Mouse (Mus musculus): ENCODE results near the gene Cyb5rl. TPM values are rescaled to one million over a fixed set of nuclear protein-coding genes. Genes with fewer than 3 reads are reported as not detected.

Gene Cyb5rl
- 7.7 and 9.4 TPM in 2 replicates for polyA plus RNA-seq (2015; fragmentation: Nextera tagmentation; extraction: Ambion mirVana)

DNA sequence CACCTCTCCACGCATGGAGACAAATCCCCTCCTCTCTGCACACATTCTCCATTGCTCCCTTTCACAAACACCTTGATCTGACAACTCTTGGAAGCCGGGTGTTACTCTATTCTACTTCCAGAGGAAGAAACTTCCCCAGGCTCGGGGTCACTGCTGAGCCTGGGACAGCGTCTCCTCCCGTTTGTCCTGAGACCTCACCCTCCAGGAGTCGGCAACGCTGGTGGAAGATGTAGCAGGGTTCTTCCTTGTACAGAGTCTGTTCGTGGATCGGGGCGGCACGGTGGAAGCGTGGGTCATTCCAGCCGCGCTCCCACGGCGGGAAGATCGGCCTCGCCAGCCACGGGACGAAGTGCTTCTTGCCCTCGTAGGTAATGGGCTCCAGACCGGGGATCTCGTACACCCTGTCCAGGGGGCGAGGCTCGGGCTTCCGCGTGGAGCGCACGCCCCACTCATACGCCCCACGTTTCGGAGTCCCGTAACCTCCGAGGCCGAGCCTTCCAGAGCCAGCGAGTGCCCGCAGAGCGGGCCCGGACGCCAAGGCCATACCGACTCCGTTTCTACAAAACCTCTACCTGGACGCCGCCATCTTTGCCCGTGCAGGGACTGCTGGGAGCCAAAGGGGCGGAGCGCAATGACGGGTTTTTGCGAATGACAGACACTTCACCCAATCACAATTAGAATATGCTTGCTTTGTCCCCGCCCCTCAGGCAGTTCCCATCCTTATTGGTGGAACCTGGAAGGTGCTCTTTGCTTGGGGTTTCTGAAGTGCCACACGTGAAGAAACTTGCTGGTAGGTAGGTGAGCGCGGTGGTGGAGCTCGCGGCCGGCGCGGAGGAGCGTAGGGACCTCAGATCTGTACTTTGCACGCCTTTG lies at the start of gene Cyb5rl, which contains the start of gene Mrpl37:
Gene Cyb5rl (plus strand): TSS at position 737 of the 873 bp plus-strand sequence.
Gene Mrpl37 (minus strand): TSS at position 617 of the 873 bp plus-strand sequence.
- WGBS, result under 1% methylated on average over 60 of the region's 60 CpGs
- Histone ChIP-seq H3K27ac (peak within 1 kb of the TSS; percentile 52; the same call in 1 of the 2 replicates), H3K4me1 (peaks cover 18% of the 10 kb centered on the region), H3K36me3 (peaks cover 36% of the 10 kb centered on the region), H3K4me3 (peak within 1 kb of the TSS; percentile 86), H3K27me3 (no peaks in the 10 kb centered on the region), H3K9ac (peak within 1 kb of the TSS; percentile 90), H3K4me2 (peak within 1 kb of the TSS; percentile 98), H3K9me3 (no peaks in the 10 kb centered on the region)
- peak; percentile 99 for ATAC-seq (ENCODE audit: insufficient number of reproducible peaks, insufficient read depth, low FRiP score, low TSS enrichment, low read depth)

DNA sequence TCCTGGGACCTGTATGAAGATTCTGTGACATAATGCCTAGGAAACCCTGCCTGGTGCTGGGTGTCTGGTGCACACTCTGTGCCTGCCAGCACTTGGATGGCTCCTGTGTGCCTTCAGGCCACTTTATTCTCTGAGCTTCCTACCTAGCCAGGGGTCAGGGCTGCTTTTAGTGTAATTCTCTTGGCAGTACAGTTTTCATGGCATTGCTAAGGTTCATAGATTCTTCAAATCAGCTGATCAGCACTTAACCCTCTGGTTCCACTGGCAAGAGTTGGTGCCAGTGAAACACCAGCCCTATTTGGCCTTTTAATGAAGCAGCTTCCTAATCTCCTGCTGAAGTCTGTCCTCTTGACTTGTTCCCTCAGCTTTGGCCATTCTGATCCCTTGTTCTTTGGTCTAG lies 49.5 kb upstream of the Cyb5rl start:
- ATAC-seq (ENCODE audit: insufficient number of reproducible peaks, insufficient read depth, low FRiP score, low TSS enrichment, low read depth), result no peak
- Histone ChIP-seq H3K36me3 (0 out of 2 replicates have a peak, but pooled peaks cover 5% of the 10 kb centered on the region), H3K4me3 (no peak overlapping the region), H3K9ac (no peak overlapping the region), H3K4me1 (peaks cover 74% of the 10 kb centered on the region), H3K4me2 (no peak overlapping the region), H3K9me3 (no peaks in the 10 kb centered on the region), H3K27ac (no peak overlapping the region), H3K27me3 (no peaks in the 10 kb centered on the region)

DNA sequence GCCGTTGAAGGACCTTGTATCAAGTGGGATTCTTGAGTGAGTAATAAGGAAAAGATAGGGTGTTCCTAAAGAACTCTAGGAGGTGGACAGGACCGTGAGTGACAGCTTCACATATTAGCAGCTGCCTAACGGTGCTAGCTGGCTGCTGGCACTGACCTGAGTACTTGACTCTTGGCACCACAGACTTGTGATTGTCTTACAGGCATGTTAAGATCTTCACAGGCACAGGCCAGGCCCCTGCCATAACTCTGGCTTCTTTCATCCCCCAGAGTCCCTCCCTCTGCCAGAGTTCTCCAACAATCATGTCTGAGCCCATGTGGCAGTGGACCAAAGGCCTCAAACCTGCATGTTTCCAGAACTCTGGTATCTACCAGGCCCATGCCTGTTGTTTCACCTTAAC lies 48.3 kb upstream of the Cyb5rl start:
- H3K9ac ChIP-seq, result no peak overlapping the region
- no peaks in the 10 kb centered on the region for H3K27me3 ChIP-seq
- peaks cover 5% of the 10 kb centered on the region; the same call in 1 of the 2 replicates for H3K36me3 ChIP-seq
- ATAC-seq (ENCODE audit: insufficient number of reproducible peaks, insufficient read depth, low FRiP score, low TSS enrichment, low read depth), result no peak
- no peak overlapping the region for H3K4me3 ChIP-seq
- H3K9me3 ChIP-seq, result no peaks in the 10 kb centered on the region
- 73% methylated on average over 3 of the region's 3 CpGs for WGBS
- H3K4me2 ChIP-seq, result no peak overlapping the region
- H3K27ac ChIP-seq, result no peak overlapping the region; the same call in 1 of the 2 replicates
- peaks cover 66% of the 10 kb centered on the region for H3K4me1 ChIP-seq

DNA sequence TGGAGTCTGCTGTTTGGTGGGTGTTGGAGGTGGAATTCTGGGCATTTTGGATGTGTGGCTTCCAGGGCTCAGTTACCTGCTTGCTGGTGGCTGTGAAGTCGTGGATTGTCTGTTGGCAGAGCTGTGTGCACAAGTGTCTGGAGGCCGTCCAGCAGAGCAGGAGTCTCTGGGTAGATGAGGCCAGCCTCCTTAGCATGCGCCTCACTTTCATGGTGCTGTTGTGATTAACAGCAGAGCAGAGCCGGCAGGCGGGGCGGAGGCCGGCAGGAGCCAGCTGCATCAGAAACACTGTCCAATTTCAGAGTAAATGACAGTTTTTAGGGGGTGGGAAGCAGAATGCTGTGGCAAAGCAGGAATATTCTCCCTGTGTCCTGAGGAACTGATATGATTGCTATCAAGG lies 47.8 kb upstream of the Cyb5rl start:
- Histone ChIP-seq H3K27ac (no peak overlapping the region; the same call in 1 of the 2 replicates), H3K4me1 (peaks cover 61% of the 10 kb centered on the region)

DNA sequence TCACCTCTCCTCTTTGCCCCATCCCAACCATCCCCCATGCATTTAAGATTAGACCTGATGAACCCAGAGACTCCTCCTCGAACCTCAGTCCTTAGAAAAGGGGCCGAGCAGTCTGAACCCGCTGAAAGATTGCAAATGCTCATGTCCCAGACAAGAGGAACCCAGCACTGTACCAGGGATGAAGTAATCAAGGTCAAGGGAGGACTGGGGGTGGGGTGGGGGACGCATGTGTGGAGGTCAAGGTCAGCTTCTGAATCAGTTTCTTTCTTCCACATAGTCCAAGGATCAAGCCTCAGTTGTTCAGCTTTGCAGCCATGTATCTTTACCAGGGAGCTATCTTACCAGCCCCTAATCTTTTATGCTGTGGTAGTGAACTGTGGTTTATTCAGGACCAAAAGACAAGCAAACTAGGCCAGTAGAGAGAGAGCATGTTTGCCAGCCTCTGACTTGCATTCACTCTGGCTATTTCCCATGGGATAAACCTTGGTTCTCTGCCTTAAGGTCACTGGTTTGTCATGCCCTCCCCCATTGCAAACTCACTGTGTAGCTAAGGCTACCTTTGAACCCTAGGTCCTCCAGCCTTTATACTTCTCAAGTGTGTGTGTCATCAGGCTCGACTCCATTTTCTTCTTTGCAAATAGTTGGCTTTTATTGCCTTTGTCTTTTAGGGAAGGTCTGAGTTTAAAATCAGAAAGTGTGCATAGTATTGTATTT lies 46.3 kb upstream of the Cyb5rl start:
- H3K27ac ChIP-seq, result no peak overlapping the region
- peaks cover 5% of the 10 kb centered on the region; the same call in 1 of the 2 replicates for H3K36me3 ChIP-seq

More for the DNA sequence above, 47.8 kb upstream of the Cyb5rl start:
- Histone ChIP-seq H3K4me3 (no peak overlapping the region), H3K36me3 (peaks cover 5% of the 10 kb centered on the region; the same call in 1 of the 2 replicates), H3K4me2 (no peak overlapping the region), H3K27me3 (no peaks in the 10 kb centered on the region), H3K9ac (no peak overlapping the region), H3K9me3 (no peaks in the 10 kb centered on the region)
- 46% methylated on average over 7 of the region's 7 CpGs for WGBS
- no peak for ATAC-seq (ENCODE audit: insufficient number of reproducible peaks, insufficient read depth, low FRiP score, low TSS enrichment, low read depth)

DNA sequence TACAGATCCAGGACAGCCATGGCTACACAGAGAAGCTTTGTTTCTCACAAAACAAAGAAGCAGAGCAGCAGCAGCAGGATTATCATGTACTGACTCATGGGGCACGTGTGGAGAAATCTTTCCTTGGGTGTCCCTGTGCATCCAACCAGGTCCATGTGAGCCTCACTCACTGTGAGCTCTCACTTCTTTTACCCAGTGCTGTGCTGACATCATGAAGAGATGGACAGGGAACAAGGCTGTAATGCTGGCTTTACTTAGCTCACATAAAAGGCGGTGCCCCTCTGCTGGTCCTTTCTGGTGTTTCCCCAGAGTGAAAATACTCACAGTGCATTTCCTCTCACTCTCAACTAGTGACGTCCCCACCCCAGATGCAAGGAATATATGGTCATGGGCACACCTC lies 45.3 kb upstream of the Cyb5rl start:
- H3K4me3 ChIP-seq, result no peak overlapping the region
- H3K9me3 ChIP-seq, result no peaks in the 10 kb centered on the region
- peaks cover 6% of the 10 kb centered on the region for H3K36me3 ChIP-seq
- no peak overlapping the region for H3K4me2 ChIP-seq
- no peaks in the 10 kb centered on the region for H3K27me3 ChIP-seq
- peak overlapping the region; percentile 5; the same call in 1 of the 2 replicates for H3K27ac ChIP-seq
- 58% methylated on average over 3 of the region's 3 CpGs for WGBS
- H3K9ac ChIP-seq, result no peak overlapping the region
- ATAC-seq (ENCODE audit: insufficient number of reproducible peaks, insufficient read depth, low FRiP score, low TSS enrichment, low read depth), result no peak
- peaks cover 39% of the 10 kb centered on the region for H3K4me1 ChIP-seq

More for the DNA sequence above, 46.3 kb upstream of the Cyb5rl start:
- WGBS, result 70% methylated on average over 5 of the region's 5 CpGs
- no peak overlapping the region for H3K4me3 ChIP-seq
- H3K9ac ChIP-seq, result no peak overlapping the region
- H3K9me3 ChIP-seq, result no peaks in the 10 kb centered on the region
- no peaks in the 10 kb centered on the region for H3K27me3 ChIP-seq
- H3K4me2 ChIP-seq, result no peak overlapping the region
- no peak for ATAC-seq (ENCODE audit: insufficient number of reproducible peaks, insufficient read depth, low FRiP score, low TSS enrichment, low read depth)
- H3K4me1 ChIP-seq, result peaks cover 47% of the 10 kb centered on the region

DNA sequence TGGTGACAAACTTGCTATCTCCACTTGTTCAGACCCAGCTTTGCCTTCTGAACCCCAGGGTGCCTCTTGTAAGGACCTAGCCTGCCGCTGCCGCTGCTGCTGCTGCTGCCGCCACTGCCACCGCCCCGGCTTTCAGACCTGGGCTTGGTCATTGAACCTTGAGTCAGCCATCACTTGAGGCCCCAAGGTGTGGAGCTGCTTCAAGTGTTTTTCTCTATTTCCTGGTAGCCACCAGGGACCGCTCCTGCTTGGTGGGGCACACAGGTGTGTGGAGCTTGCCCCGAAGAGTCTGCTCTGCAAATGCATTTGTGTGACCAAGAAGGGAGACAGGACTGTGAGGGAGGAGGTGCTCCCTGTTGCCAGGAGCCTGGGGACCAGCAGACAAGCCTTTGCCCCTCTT lies 41.9 kb upstream of the Cyb5rl start:
- 86% methylated on average over 7 of the region's 7 CpGs for WGBS
- no peaks in the 10 kb centered on the region for H3K9me3 ChIP-seq
- H3K36me3 ChIP-seq, result peaks cover 40% of the 10 kb centered on the region
- no peak overlapping the region for H3K27ac ChIP-seq
- no peak for ATAC-seq (ENCODE audit: insufficient number of reproducible peaks, insufficient read depth, low FRiP score, low TSS enrichment, low read depth)
- no peak overlapping the region for H3K4me2 ChIP-seq
- peaks cover 17% of the 10 kb centered on the region; the same call in 1 of the 2 replicates for H3K4me1 ChIP-seq
- no peak overlapping the region for H3K4me3 ChIP-seq
- H3K9ac ChIP-seq, result no peak overlapping the region
- H3K27me3 ChIP-seq, result no peaks in the 10 kb centered on the region

DNA sequence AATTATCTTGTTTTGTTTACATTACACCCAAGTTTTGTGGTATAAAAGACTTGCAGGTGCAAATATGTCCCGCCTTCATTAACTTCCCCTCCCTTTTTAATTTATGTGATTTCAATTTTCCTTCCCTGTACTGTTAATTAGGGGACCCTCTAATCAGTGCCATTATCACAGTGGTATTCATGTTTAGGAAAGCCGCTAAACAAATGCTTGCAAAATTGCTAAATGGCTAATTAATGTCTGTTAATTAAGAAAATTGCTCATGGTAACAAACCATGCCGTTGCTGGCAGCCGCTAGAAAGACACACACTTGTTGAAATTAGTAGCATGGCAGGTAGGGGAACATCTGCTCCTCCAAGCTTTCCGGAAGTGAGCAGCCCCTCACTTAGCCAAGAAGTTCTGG lies 41.4 kb upstream of the Cyb5rl start:
- no peaks in the 10 kb centered on the region for H3K9me3 ChIP-seq
- ATAC-seq (ENCODE audit: insufficient number of reproducible peaks, insufficient read depth, low FRiP score, low TSS enrichment, low read depth), result no peak
- H3K9ac ChIP-seq, result no peak overlapping the region
- H3K27ac ChIP-seq, result no peak overlapping the region
- peaks cover 17% of the 10 kb centered on the region; the same call in 1 of the 2 replicates for H3K4me1 ChIP-seq
- WGBS, result 73% methylated on average over 5 of the region's 5 CpGs
- H3K36me3 ChIP-seq, result peaks cover 45% of the 10 kb centered on the region
- no peaks in the 10 kb centered on the region for H3K27me3 ChIP-seq
- no peak overlapping the region for H3K4me3 ChIP-seq
- no peak overlapping the region for H3K4me2 ChIP-seq

DNA sequence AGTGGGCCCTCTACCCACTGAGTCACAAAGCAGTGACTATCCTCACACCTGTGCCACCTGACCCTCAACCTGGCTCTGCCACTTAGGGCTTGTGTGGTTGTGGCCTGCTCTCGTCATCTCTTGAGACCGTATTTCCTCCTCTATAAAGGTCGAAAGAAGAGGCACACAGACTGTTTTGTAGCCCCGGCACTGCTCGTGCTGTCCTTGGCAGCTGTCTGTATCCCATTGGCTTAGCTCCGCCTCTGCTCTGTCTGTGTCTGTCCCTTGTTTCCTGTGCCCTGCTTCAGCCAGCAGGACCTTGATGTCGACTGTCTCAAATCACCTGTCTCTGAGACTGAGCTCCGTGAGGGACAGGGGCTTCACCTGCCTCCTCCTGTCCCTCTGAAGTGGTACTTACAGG lies 40.3 kb upstream of the Cyb5rl start:
- H3K27ac ChIP-seq, result 0 out of 2 replicates have a peak overlapping the region, but pooled peaks have one; percentile 29

DNA sequence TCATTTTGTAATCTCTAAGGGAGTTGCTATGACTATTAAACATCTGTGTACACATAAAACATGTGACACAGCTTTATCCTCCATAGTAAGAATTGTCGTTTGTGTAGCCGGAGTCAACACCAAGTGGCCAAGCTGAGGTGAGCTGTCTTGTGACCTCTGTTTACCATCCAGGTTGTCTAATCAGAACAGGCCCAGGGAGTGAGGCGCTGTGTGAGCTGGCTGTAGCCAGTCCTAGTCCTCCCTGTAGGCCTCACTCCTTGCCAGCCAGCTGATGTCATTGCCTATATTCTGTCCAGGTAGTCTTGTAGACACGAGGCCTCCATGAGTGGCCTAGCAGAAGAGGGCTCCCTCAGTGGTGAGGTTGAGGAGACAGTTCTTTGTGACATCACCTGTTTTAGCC lies 31.1 kb upstream of the Cyb5rl start:
- no peak for ATAC-seq (ENCODE audit: insufficient number of reproducible peaks, insufficient read depth, low FRiP score, low TSS enrichment, low read depth)
- Histone ChIP-seq H3K36me3 (peaks cover 98% of the 10 kb centered on the region), H3K9ac (no peak overlapping the region), H3K4me2 (no peak overlapping the region), H3K4me1 (no peaks in the 10 kb centered on the region; the same call in 1 of the 2 replicates), H3K27me3 (no peaks in the 10 kb centered on the region), H3K9me3 (no peaks in the 10 kb centered on the region), H3K4me3 (no peak overlapping the region), H3K27ac (no peak overlapping the region)
- WGBS, result 89% methylated on average over 4 of the region's 4 CpGs

More for the DNA sequence above, 40.3 kb upstream of the Cyb5rl start:
- Histone ChIP-seq H3K27me3 (no peaks in the 10 kb centered on the region), H3K9ac (no peak overlapping the region), H3K4me2 (no peak overlapping the region), H3K9me3 (no peaks in the 10 kb centered on the region), H3K36me3 (peaks cover 55% of the 10 kb centered on the region), H3K4me3 (no peak overlapping the region), H3K4me1 (peaks cover 12% of the 10 kb centered on the region; the same call in 1 of the 2 replicates)
- 53% methylated on average over 8 of the region's 8 CpGs for WGBS
- no peak for ATAC-seq (ENCODE audit: insufficient number of reproducible peaks, insufficient read depth, low FRiP score, low TSS enrichment, low read depth)

DNA sequence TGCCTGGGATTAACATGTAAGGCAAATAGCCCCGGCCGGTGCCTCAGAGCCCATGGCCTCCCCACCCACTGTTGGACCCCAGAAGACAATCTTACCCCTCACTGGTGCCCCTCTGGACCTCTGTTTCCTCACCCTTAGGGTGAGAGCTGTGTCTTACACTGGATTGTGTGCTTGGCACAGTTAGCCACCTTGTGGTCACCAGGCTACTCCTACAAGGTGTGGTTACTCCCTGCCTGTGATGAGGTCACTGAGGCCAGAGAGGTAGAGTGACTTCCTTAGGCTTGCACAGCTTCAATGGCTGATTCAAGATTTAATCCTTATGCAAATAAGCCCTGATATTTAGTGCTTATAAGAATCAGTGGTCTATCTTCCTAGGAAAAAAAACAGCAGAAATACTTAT lies 29.8 kb upstream of the Cyb5rl start:
- WGBS, result 98% methylated on average over 2 of the region's 2 CpGs
- peaks cover 98% of the 10 kb centered on the region for H3K36me3 ChIP-seq

More for the DNA sequence above, 29.8 kb upstream of the Cyb5rl start:
- H3K4me1 ChIP-seq, result no peaks in the 10 kb centered on the region
- no peak overlapping the region for H3K27ac ChIP-seq
- no peak for ATAC-seq (ENCODE audit: insufficient number of reproducible peaks, insufficient read depth, low FRiP score, low TSS enrichment, low read depth)
- H3K4me2 ChIP-seq, result no peak overlapping the region
- H3K27me3 ChIP-seq, result no peaks in the 10 kb centered on the region
- H3K4me3 ChIP-seq, result no peak overlapping the region
- no peaks in the 10 kb centered on the region for H3K9me3 ChIP-seq
- H3K9ac ChIP-seq, result no peak overlapping the region

Measured in embryonic facial prominence, embryonic 13.5 days (tissue).